Mouse (Mus musculus) bone marrow, adult 2 months (tissue): ENCODE data around the gene Orai3. TPM values are rescaled to one million over a fixed set of nuclear protein-coding genes. Genes with fewer than 3 reads are reported as not detected.
"Not testable (repeated sequence)": the region's sequence is repeated elsewhere in the genome, so short reads cannot be mapped to it uniquely, and the experiment has no call there.

Experiments
- H3K27ac ChIP-seq: fragments of 200-500 bp; 2 replicates; pipeline ENCODE4 v1.5.1; 2012; ENCODE audit warnings: low read depth, mild to moderate bottlenecking, control low read depth, inconsistent platforms, low read length; ENCODE audit not compliant: control insufficient read depth, poor library complexity, insufficient read depth
- H3K4me1 ChIP-seq: fragments of 200-500 bp; 2 replicates; pipeline ENCODE4 v1.6.1; 2011; ENCODE audit warnings: low read length; ENCODE audit not compliant: control insufficient read depth, insufficient read depth
- H3K4me3 ChIP-seq: fragments of 200-500 bp; replicated peaks from 2 replicates; pipeline ENCODE3; 2011; ENCODE audit warnings: mild to moderate bottlenecking, low read depth, low read length, control low read depth; ENCODE audit not compliant: control insufficient read depth
- CTCF ChIP-seq: fragments of 200-500 bp; IDR thresholded peaks from 2 replicates; pipeline ENCODE4 v1.5.1; 2011; ENCODE audit warnings: low read length, control low read depth; ENCODE audit not compliant: control insufficient read depth, insufficient read depth
- POLR2A ChIP-seq: fragments of 200-500 bp; IDR thresholded peaks from 2 replicates; pipeline ENCODE4 v1.6.1; 2011; ENCODE audit warnings: low read depth, mild to moderate bottlenecking, control low read depth, low read length, borderline replicate concordance; ENCODE audit not compliant: control insufficient read depth
- WGBS: fragments of 180-500 bp; shearing (Covaris S2); methylation state at CpG from one replicate; pipeline ENCODE4 v1.1.7; 2018; 5-methylcytosine and 5-hydroxymethylcytosine counted together
- polyA plus RNA-seq: library from polyadenylated mRNA; stranded (reverse); fragments of >200 nt; gene quantifications from 2 replicates; pipeline ENCODE4 v1.2.4, GENCODE M21; 2011; ENCODE audit warnings: low replicate concordance; ENCODE audit not compliant: missing spikeins, insufficient read depth, insufficient read length

Orai3 gene
- polyA plus RNA-seq: 7.6 and 14.6 TPM in 2 replicates

DNA sequence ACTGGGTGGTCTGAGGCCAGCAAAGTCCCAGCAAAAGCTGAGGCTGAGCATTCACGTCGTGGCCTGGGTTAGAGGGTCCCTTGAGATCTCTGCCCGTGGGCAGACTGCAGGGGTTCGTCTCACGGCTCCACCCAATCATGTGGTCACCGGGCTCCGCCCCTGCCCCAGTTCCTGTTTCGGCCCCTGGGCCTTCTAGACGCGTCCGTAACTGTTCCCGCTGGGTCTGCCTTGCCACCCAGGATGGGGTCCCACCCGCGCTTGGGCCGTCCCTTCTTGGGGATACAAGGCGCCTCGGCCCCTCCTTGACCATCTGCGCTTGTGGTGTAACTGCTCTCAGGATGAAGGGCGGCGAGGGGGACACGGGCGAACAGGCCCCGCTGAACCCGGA lies at the start of gene Orai3:
TSS of gene Orai3 (plus strand) at position 165 of the 388 bp plus-strand sequence.
- WGBS: under 1% methylated on average over 24 of the region's 24 CpGs
- peaks cover 2% of the 10 kb centered on the region; the same call in 1 of the 2 replicates for H3K4me1 ChIP-seq
- peak within 1 kb of the TSS; percentile 88 for H3K27ac ChIP-seq

DNA sequence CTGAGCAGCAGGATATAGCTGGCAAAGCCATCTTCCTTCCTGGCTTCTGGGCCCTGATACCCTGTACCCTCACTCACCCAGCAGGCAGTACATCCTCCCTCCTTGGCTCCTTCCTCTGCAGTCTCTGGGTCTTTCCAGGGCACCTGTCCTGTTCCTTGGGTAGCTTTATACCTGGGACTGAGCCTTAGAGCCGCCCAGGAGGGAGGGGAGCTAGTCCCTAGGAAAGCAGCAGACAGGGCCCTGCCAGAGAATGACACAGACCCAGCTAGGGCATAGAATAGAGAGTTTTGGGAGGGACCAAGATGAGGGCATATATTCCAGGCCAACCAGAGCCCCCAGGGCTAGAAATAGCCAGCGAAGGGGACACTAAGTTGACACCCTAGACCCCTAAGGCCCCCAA lies 44.1 kb upstream of the Orai3 start:
- no peak overlapping the region for H3K4me3 ChIP-seq
- TF ChIP-seq POLR2A (no peak), CTCF (no peak)
- 86% methylated on average over 2 of the region's 2 CpGs for WGBS
- no peaks in the 10 kb centered on the region for H3K4me1 ChIP-seq
- H3K27ac ChIP-seq: no peak overlapping the region

More for the DNA sequence above, at the start of gene Orai3:
- H3K4me3 ChIP-seq: peak within 1 kb of the TSS; percentile 81
- no peak for TF ChIP-seq CTCF
- peak; percentile 95; the same call in 1 of the 2 replicates for TF ChIP-seq POLR2A

- no peaks in the 10 kb centered on the region for H3K4me1 ChIP-seq
- H3K27ac ChIP-seq: no peak overlapping the region
- no peak for TF ChIP-seq POLR2A
- WGBS: 79% methylated on average over 6 of the region's 6 CpGs
- no peak overlapping the region for H3K4me3 ChIP-seq
These were observed 43.7 kb upstream of the Orai3 start for GRCm38 (mm10) chr7:127725924-127726323.

DNA sequence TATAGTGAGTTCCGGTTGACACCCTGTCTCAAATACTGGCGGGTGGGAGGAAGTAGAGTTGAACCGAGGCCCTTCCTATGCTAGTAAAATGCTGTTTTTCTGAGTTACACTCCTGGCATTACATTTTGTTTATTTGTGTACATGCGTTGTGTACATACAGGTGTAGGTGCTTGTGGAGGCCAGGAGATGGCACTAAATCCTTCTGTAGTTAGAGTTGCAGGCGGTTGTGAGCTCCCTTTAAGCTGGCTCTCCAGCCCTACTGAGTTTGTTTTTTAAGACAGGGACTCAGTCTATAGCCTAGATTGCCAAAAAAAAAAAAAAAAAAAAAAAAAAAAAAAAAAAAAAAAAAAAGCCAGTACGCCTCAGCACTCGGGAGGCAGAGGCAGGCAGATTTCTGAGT lies 41.7 kb upstream of the Orai3 start:
- TF ChIP-seq CTCF: no peak
- no peak for TF ChIP-seq POLR2A
- H3K4me3 ChIP-seq: no peak overlapping the region
- no peak overlapping the region for H3K27ac ChIP-seq
- H3K4me1 ChIP-seq: no peaks in the 10 kb centered on the region
- WGBS: 69% methylated on average over 7 of the region's 7 CpGs

GRCm38 (mm10) chr7:127730170-127730569 lies 39.4 kb upstream of the Orai3 start:
- WGBS: 70% methylated on average over 4 of the region's 4 CpGs
- Histone ChIP-seq H3K4me3 (no peak overlapping the region), H3K27ac (no peak overlapping the region), H3K4me1 (no peaks in the 10 kb centered on the region)
- TF ChIP-seq CTCF (no peak), POLR2A (no peak)

GRCm38 (mm10) chr7:127732066-127732465 lies 37.5 kb upstream of the Orai3 start, which contains the start of gene Ctf2:
Ctf2 (minus strand) TSS chr7:127732166.
- H3K4me3 ChIP-seq, H3K4me1 ChIP-seq, H3K27ac ChIP-seq: not testable (repeated sequence)
- WGBS: no CpG with 5 or more reads among the region's 5 CpGs

DNA sequence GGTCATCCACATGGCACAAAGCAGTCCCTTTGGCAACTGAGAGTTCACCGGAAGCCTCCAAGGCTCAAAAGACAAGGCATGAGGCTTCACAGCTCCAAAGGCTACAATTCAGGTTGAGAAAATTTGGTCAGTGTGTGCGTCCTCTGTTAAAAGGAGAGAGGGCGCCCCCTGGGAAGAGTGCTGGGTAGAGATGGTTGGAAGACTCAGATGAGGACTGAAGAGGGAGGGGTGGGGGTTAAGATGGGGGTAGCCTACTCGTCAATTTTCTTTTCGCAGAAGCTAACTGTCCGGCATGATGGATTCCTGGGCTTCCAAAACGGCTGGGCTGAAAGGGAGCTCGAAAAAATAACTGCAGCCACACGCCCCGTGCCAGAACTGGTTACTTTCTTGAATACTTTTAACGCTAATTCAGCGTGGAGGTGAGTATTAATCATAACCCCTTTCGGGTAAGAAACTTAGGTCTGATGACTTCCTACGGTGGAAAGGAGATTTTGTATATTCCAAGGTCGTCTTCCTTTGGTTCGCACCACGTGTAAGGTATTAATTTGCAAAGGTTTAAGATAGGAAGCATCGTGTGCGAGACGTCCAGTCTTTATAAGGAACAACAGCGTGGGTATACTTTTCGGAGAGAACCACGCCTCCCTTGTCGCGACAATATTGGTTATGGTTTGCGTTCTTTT lies 25.1 kb upstream of the Orai3 start, which contains the start of gene Fbxl19:
TSS of gene Fbxl19 (plus strand) at position 178 of the 680 bp plus-strand sequence.
- under 1% methylated on average over 26 of the region's 26 CpGs for WGBS
- H3K4me3 ChIP-seq: peak within 1 kb of the TSS; percentile 95
- TF ChIP-seq CTCF (peak; percentile 27; the same call in 1 of the 2 replicates), POLR2A (no peak)
- peak within 1 kb of the TSS; percentile 83; the same call in 1 of the 2 replicates for H3K27ac ChIP-seq
- H3K4me1 ChIP-seq: no peaks in the 10 kb centered on the region

- WGBS: 0% methylated on average over 19 of the region's 19 CpGs
- H3K27ac ChIP-seq: peak overlapping the region; percentile 83; the same call in 1 of the 2 replicates
- H3K4me3 ChIP-seq: peak overlapping the region; percentile 95
- no peak for TF ChIP-seq POLR2A
- no peak for TF ChIP-seq CTCF
- H3K4me1 ChIP-seq: no peaks in the 10 kb centered on the region
These were observed 24.4 kb upstream of the Orai3 start for GRCm38 (mm10) chr7:127745251-127745651.
